Mouse (Mus musculus) hindbrain, postnatal 0 days (tissue): ENCODE data around the gene Tnk1. TPM values are rescaled to one million over a fixed set of nuclear protein-coding genes. Genes with fewer than 3 reads are reported as not detected.

Experiments
- ATAC-seq: fragments of 200-750 bp; cut with Nextera tagmentation; 2 replicates; pipeline ENCODE4 v1.8.0; 2017; ENCODE audit warnings: mild to moderate bottlenecking, moderate TSS enrichment, moderate library complexity
- DNase-seq: peaks from one replicate; pipeline ENCODE4 v3.0.0-alpha.2; 2015; ENCODE audit warnings: low spot score
- H3K27ac ChIP-seq: fragments of 300-500 bp; sonication (generic); 2 replicates; pipeline ENCODE4 v1.5.1; 2014; ENCODE audit warnings: mild to moderate bottlenecking
- H3K27me3 ChIP-seq: fragments of 300-500 bp; sonication (generic); 2 replicates; pipeline ENCODE4 v1.6.1; 2014; ENCODE audit warnings: low read length, mixed read lengths; ENCODE audit not compliant: insufficient read depth
- H3K36me3 ChIP-seq: fragments of 300-500 bp; sonication (generic); 2 replicates; pipeline ENCODE4 v1.6.1; 2014; ENCODE audit warnings: low read length, mixed read lengths; ENCODE audit not compliant: insufficient read depth
- H3K4me1 ChIP-seq: fragments of 300-500 bp; sonication (generic); 2 replicates; pipeline ENCODE4 v1.6.1; 2014; ENCODE audit warnings: antibody characterized with exemption, low read length, mixed read lengths; ENCODE audit not compliant: insufficient read depth
- H3K4me2 ChIP-seq: fragments of 300-500 bp; sonication (generic); 2 replicates; pipeline ENCODE4 v1.6.1; 2014; ENCODE audit warnings: low read depth, mild to moderate bottlenecking, low read length, moderate library complexity, mixed read lengths
- H3K4me3 ChIP-seq: fragments of 300-500 bp; sonication (generic); 2 replicates; pipeline ENCODE4 v1.5.1; 2014; ENCODE audit warnings: low read length
- H3K9ac ChIP-seq: fragments of 300-500 bp; sonication (generic); replicated peaks from 2 replicates; pipeline ENCODE4 v1.6.1; 2014; ENCODE audit warnings: mild to moderate bottlenecking, low read length, moderate library complexity, mixed read lengths
- H3K9me3 ChIP-seq: fragments of 300-500 bp; sonication (generic); 2 replicates; pipeline ENCODE4 v1.6.1; 2016; ENCODE audit warnings: low read length, mixed read lengths
- CTCF ChIP-seq: IDR thresholded peaks from 2 replicates; pipeline ENCODE4 v1.5.1; 2016; ENCODE audit warnings: antibody characterized with exemption, control low read depth, low read depth
- WGBS: fragments of 180-500 bp; shearing (Covaris S2); extraction: QIAGEN DNeasy Blood & Tissue Kit; methylation state at CpG from one replicate; pipeline ENCODE4 v1.1.7; 2014; 5-methylcytosine and 5-hydroxymethylcytosine counted together
- polyA plus RNA-seq: library from polyadenylated mRNA; unstranded; fragments of >200 nt; fragmentation: Nextera tagmentation; extraction: Ambion mirVana; gene quantifications from 2 replicates; pipeline ENCODE4 v1.2.1, GENCODE M21; 2015
- total RNA-seq: library from RNA; depleted of rRNA; stranded (reverse); fragments of >200 nt; gene quantifications from 2 replicates; pipeline ENCODE4 v1.2.3, GENCODE M21; 2014

Gene Tnk1
- total and polyA plus RNA-seq, 2 experiments from 2014 or later = not detected

DNA sequence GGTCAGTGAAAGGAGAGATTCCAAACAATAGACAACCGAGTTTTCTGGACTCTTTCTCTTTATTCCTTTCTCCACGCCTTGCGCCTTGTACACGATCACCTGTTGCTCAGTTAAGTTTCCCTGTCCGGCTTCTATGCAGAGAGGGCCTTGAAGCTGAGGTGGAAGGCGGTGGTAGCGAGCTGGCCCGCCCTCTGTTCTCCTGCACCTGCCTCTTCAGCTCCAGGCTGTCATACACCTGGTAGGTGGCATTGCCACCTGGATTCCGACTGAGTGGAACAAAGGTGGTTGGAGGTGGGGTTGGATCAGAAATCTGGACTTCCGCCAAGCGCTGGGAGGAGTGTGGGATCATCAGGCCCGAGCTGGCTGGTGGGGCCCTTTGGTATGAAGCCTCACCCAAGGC is 42.0 kb downstream of the Tnk1 start:
- no peak for ATAC-seq
- TF ChIP-seq CTCF = no peak
- no peak overlapping the region for H3K9ac ChIP-seq
- no peak overlapping the region for H3K4me3 ChIP-seq
- no peaks in the 10 kb centered on the region for H3K27me3 ChIP-seq
- H3K4me2 ChIP-seq = no peak overlapping the region
- no peaks in the 10 kb centered on the region for H3K36me3 ChIP-seq
- H3K27ac ChIP-seq = no peak overlapping the region
- H3K4me1 ChIP-seq = no peaks in the 10 kb centered on the region
- no peak for DNase-seq
- H3K9me3 ChIP-seq = no peaks in the 10 kb centered on the region
- 91% methylated on average over 12 of the region's 12 CpGs for WGBS

DNA sequence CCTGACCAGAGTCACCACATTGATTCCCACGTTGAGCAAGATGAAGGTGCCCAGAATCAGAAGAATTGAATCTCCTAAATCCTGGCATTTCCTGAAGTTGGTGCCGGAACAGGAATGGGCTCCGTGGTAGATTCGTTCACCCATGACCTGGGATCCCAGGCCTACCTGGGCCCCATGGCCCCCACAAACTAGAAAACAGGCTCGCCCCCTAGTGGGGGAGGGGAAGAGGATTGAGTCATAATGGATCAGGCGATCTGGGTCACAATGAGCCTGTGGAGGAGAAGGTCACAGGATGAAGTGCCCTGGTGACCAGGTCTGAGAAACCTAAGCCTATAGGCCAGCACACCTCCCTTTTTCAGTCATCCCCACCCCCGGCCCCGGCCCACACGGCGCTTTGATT is 43.4 kb downstream of the Tnk1 start, which contains the start of gene Gm39566:
Gene Gm39566, minus strand, starts transcription at position 144 of the 400 bp plus-strand sequence.
- no peaks in the 10 kb centered on the region for H3K36me3 ChIP-seq
- no peak for TF ChIP-seq CTCF
- ATAC-seq (no peak), DNase-seq (no peak)
- no peak within 1 kb of the TSS for H3K27ac ChIP-seq
- no peak within 1 kb of the TSS for H3K9ac ChIP-seq
- 63% methylated on average over 10 of the region's 10 CpGs for WGBS
- no peaks in the 10 kb centered on the region for H3K27me3 ChIP-seq
- H3K4me3 ChIP-seq = no peak within 1 kb of the TSS
- no peaks in the 10 kb centered on the region for H3K9me3 ChIP-seq
- H3K4me1 ChIP-seq = no peaks in the 10 kb centered on the region
- H3K4me2 ChIP-seq = no peak within 1 kb of the TSS

DNA sequence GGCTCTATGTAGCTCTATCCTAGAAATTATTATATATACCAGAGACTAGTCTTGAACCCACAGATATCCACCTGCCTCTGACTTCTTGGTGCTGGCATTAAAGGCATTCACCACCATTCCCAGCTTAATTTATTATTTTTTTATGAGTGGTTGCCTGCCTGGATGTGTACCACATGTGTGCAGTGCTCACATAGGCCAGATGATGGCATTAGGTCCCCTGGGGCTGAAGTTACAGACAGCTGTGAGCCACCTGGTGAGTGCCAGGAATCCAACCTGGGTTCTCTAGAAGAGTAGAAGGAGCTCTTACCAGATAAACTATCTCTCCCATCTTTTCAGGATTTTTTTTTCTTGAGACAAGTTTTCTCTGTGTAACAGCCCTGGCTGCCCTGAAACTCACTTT is 48.2 kb downstream of the Tnk1 start:
- H3K9ac ChIP-seq = no peak overlapping the region
- no peaks in the 10 kb centered on the region for H3K9me3 ChIP-seq
- no peak overlapping the region for H3K4me2 ChIP-seq
- DNase-seq (no peak), ATAC-seq (no peak)
- no peaks in the 10 kb centered on the region for H3K36me3 ChIP-seq
- no peak for TF ChIP-seq CTCF
- no peak overlapping the region for H3K27ac ChIP-seq
- H3K4me1 ChIP-seq = no peaks in the 10 kb centered on the region
- H3K27me3 ChIP-seq = peaks cover 10% of the 10 kb centered on the region; the same call in 1 of the 2 replicates
- H3K4me3 ChIP-seq = no peak overlapping the region

DNA sequence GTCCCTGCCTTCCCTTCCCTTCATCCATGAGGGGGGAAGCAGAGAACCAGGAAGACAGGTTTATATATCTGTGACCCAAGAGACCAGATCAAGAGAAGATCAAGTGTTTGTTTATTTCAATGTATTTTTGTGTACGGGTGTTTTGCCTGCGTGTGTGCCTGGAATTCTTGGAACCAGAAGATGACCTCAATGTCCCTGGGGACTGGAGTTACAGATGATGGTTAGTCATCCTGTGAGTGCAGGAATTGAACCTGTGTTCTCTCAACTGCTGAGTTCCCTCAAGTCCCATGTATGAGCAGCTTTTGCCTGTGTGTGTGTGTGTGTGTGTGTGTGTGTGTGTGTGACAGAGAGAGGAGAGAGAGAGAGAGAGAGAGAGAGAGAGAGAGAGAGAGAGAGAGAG is 50.9 kb downstream of the Tnk1 start:
- H3K4me3 ChIP-seq = no peak overlapping the region
- H3K9ac ChIP-seq = no peak overlapping the region
- H3K9me3 ChIP-seq = no peaks in the 10 kb centered on the region
- 82% methylated on average over 2 of the region's 2 CpGs for WGBS
- DNase-seq (no peak), ATAC-seq (no peak)
- H3K27ac ChIP-seq = no peak overlapping the region
- no peak for TF ChIP-seq CTCF
- peaks cover 20% of the 10 kb centered on the region for H3K27me3 ChIP-seq
- H3K36me3 ChIP-seq = no peaks in the 10 kb centered on the region
- H3K4me2 ChIP-seq = no peak overlapping the region
- peaks cover 15% of the 10 kb centered on the region for H3K4me1 ChIP-seq

DNA sequence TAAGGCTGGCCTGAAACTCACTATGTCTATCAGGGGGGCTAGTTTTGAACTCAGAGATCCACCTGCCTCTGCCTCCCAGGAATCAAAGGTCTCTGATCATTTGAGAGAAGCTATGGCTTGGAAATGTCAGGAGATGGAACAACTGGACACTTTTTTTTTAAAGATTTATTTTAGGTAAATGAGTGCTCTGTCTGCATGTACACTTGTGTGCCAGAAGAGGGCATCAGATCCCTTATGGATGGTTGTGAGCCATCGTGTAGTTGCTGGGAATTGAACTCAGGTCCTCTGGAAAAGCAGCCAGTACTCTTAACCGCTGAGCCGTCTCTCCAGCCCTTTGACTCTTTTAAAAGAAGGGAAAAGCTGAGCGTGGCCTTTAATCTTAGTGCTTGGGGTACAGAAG is 52.2 kb downstream of the Tnk1 start:
- Histone ChIP-seq H3K9ac (no peak overlapping the region), H3K4me2 (no peak overlapping the region), H3K4me1 (peaks cover 18% of the 10 kb centered on the region), H3K27me3 (peaks cover 20% of the 10 kb centered on the region), H3K36me3 (no peaks in the 10 kb centered on the region), H3K27ac (no peak overlapping the region), H3K4me3 (no peak overlapping the region), H3K9me3 (no peaks in the 10 kb centered on the region)
- no peak for ATAC-seq
- 76% methylated on average over 4 of the region's 4 CpGs for WGBS
- TF ChIP-seq CTCF = peak; percentile 38
- no peak for DNase-seq

DNA sequence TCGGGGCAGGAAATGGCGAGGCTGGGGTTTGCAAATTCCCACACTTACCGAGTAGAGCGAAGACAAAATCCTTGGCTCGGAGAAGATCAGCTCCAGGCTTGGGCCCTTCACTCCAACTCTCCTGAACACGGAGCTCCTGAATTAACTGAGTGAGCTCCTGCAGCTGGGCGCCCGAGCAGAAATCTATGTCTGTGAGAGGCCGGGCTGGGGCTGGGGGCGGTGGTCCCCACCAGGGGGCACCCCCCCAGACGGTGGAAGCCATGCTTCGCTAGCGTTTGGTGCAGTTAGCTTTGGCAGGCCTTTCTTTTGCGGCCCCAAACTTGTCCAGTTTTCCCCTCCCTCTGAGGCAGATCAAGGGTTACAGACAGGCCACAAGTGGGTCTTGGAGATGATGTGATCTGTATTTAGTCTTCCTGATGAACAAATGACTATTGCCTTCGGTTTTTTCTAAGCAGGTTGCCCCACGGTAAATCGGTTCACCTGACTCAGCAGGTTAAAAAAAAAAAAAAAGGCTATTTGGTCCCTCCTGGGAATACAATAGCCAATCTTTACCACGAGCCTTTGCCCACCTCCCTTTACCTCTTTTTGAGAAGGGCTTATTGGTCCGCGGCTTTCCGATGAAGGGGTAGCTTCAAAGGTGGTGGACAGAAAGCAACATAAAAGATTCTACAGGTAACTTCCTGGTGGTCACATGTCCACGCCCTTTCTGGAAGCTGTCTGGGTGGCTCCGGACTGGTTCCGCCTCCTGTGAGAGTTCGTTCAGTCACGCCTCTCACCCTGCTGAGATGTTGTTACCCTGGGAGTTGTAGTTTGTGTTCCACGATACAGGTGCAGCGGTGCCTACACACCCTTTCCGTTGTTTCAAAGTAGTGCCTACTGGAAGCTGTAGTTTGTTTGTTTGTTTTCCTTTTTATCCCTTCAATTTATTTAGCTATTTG is 53.3 kb downstream of the Tnk1 start, which contains the start of gene Tmem102:
Gene Tmem102, minus strand, starts transcription at position 653 of the 938 bp plus-strand sequence.
- no peak for DNase-seq
- H3K9me3 ChIP-seq = no peaks in the 10 kb centered on the region
- H3K4me3 ChIP-seq = 0 out of 2 replicates have a peak within 1 kb of the TSS, but pooled peaks have one; percentile 2
- peak within 1 kb of the TSS; percentile 95 for H3K4me2 ChIP-seq
- H3K27me3 ChIP-seq = peaks cover 20% of the 10 kb centered on the region
- peak within 1 kb of the TSS; percentile 9; the same call in 1 of the 2 replicates for H3K9ac ChIP-seq
- WGBS = 9% methylated on average over 29 of the region's 29 CpGs
- TF ChIP-seq CTCF = no peak
- peaks cover 20% of the 10 kb centered on the region for H3K4me1 ChIP-seq
- no peaks in the 10 kb centered on the region for H3K36me3 ChIP-seq
- H3K27ac ChIP-seq = no peak within 1 kb of the TSS
- no peak for ATAC-seq

DNA sequence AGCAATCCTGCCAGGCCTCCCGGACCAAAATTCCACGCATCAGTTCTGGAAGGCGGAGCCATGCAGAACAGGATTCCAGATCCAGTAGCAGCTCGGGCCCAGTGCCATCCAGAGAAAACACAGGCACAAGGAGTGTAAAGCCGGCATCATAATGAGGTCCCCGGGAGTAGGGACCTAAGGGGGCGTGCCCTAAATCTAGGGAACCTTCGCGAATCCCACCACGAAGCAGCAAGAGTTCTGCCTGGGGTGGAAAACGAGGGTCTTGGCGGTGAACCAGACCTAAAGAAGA is 53.9 kb downstream of the Tnk1 start:
- no peak overlapping the region for H3K27ac ChIP-seq
- 0 out of 2 replicates have a peak overlapping the region, but pooled peaks have one; percentile 2 for H3K4me3 ChIP-seq
- DNase-seq (no peak), ATAC-seq (no peak)
- H3K9me3 ChIP-seq = no peaks in the 10 kb centered on the region
- no peaks in the 10 kb centered on the region for H3K36me3 ChIP-seq
- H3K9ac ChIP-seq = peak overlapping the region; percentile 9; the same call in 1 of the 2 replicates
- no peak for TF ChIP-seq CTCF
- H3K4me2 ChIP-seq = peak overlapping the region; percentile 95
- H3K27me3 ChIP-seq = peaks cover 20% of the 10 kb centered on the region
- H3K4me1 ChIP-seq = peaks cover 25% of the 10 kb centered on the region
- 8% methylated on average over 12 of the region's 12 CpGs for WGBS
